Mouse (Mus musculus) E14TG2a.4 (cell line): ENCODE data around the gene Tob2.

Source experiments
- H3K27me3 ChIP-seq: 2 replicates; pipeline ENCODE4 v1.6.1; 2014; ENCODE audit warnings: low read length, control low read depth; ENCODE audit not compliant: insufficient read depth
- H3K36me3 ChIP-seq: 2 replicates; pipeline ENCODE4 v1.6.1; 2014; ENCODE audit warnings: low read length, control low read depth; ENCODE audit not compliant: insufficient read depth
- H3K4me1 ChIP-seq: replicated peaks from 2 replicates; pipeline ENCODE4 v1.6.1; 2014; ENCODE audit warnings: low read depth, low read length, control low read depth
- H3K4me3 ChIP-seq: replicated peaks from 2 replicates; pipeline ENCODE4 v1.5.1; 2014; ENCODE audit warnings: mild to moderate bottlenecking, low read length
- H3K9me3 ChIP-seq: 2 replicates; pipeline ENCODE4 v1.6.1; 2014; ENCODE audit warnings: low read length, control low read depth
- CTCF ChIP-seq: conservative IDR thresholded peaks from 2 replicates; pipeline ENCODE4 v1.5.1; 2014; ENCODE audit warnings: low read length
- NANOG ChIP-seq: IDR thresholded peaks from 2 replicates; pipeline ENCODE4 v1.6.1; 2014; ENCODE audit warnings: borderline replicate concordance, low read length, mixed read lengths
- POU5F1 ChIP-seq: IDR thresholded peaks from 2 replicates; pipeline ENCODE4 v1.6.1; 2014; ENCODE audit warnings: low read length, borderline replicate concordance

Tob2 gene

DNA sequence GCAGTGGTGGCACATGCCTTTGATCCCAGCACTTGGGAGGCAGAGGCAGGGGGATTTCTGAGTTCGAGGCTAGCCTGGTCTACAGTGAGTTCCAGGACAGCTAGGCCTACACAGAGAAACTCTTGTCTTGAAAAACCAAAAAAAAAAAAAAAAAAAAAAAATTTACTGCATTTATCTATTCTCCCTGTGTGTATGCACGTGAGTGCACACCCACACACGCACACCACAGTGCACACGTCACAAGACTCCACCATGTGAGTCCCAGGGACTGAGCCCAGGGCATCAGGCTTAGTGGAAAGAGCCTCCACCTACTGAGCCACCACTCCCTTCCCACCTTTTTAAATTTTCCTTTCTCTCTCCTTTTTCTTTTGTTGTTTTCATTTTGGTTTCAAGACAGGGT lies 28.1 kb downstream of the Tob2 start:
- no peaks in the 10 kb centered on the region for H3K9me3 ChIP-seq
- TF ChIP-seq CTCF (no peak), NANOG (no peak), POU5F1 (no peak)
- peaks cover 6% of the 10 kb centered on the region for H3K36me3 ChIP-seq
- H3K4me3 ChIP-seq: peak overlapping the region; percentile 73
- H3K27me3 ChIP-seq: peaks cover 20% of the 10 kb centered on the region
- peaks cover 16% of the 10 kb centered on the region; the same call in 1 of the 2 replicates for H3K4me1 ChIP-seq

DNA sequence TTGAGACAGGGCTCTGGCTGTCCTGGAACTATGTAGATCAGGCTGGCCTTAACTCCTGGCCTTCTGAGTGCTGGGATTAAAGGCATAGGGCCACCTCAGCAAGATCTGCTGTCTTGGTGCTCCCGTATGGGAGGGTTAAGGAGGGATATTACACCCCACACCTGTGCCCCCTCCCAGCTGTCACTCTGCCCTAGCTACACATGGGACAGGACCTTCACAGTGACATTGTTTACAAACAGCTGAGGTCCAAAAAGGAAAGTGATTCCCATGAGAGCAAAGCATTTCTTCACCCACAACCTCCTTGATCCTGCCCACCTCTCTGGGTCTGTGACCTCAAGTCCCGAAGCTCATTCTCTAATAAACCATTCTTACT lies 29.4 kb downstream of the Tob2 start:
- Histone ChIP-seq H3K36me3 (peaks cover 17% of the 10 kb centered on the region), H3K9me3 (no peaks in the 10 kb centered on the region), H3K4me3 (no peak overlapping the region), H3K27me3 (peaks cover 8% of the 10 kb centered on the region; the same call in 1 of the 2 replicates), H3K4me1 (peaks cover 12% of the 10 kb centered on the region; the same call in 1 of the 2 replicates)
- no peak for TF ChIP-seq POU5F1
- TF ChIP-seq NANOG: no peak
- no peak for TF ChIP-seq CTCF

GRCm38 (mm10) chr15:81828426-81829207 lies 30.0 kb downstream of the Tob2 start:
- H3K36me3 ChIP-seq: peaks cover 23% of the 10 kb centered on the region
- no peak overlapping the region for H3K4me3 ChIP-seq
- TF ChIP-seq CTCF: no peak
- no peak for TF ChIP-seq POU5F1
- TF ChIP-seq NANOG: no peak
- H3K4me1 ChIP-seq: peaks cover 18% of the 10 kb centered on the region
- H3K27me3 ChIP-seq: 0 out of 2 replicates have a peak, but pooled peaks cover 2% of the 10 kb centered on the region
- H3K9me3 ChIP-seq: no peaks in the 10 kb centered on the region

DNA sequence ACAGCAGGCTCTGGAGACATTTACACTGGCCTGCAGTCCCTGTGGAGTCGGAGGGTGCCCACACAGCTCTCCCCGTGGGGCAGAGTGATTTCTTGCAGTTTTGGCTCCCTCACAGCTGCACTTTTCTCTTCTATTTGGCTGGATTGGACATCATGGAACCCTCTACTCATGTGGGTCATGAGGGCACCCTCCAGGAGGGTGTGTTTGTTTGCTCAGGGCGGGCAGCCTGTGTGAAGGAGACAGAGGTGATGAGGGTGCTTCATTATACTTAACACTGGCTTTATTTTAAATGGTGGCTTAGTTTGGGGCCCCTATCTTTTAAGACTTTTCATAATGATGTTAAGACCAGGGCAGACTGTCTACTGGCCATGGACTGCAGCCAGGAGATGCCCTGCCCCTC lies 33.8 kb downstream of the Tob2 start:
- no peak for TF ChIP-seq POU5F1
- TF ChIP-seq NANOG: no peak
- no peak for TF ChIP-seq CTCF
- H3K4me1 ChIP-seq: peaks cover 9% of the 10 kb centered on the region; the same call in 1 of the 2 replicates
- 0 out of 2 replicates have a peak, but pooled peaks cover 2% of the 10 kb centered on the region for H3K27me3 ChIP-seq
- H3K36me3 ChIP-seq: peaks cover 53% of the 10 kb centered on the region
- H3K9me3 ChIP-seq: no peaks in the 10 kb centered on the region
- H3K4me3 ChIP-seq: no peak overlapping the region

- no peaks in the 10 kb centered on the region for H3K27me3 ChIP-seq
- H3K36me3 ChIP-seq: peaks cover 66% of the 10 kb centered on the region
- TF ChIP-seq POU5F1 (no peak), NANOG (no peak), CTCF (no peak)
- peaks cover 9% of the 10 kb centered on the region; the same call in 1 of the 2 replicates for H3K4me1 ChIP-seq
- H3K4me3 ChIP-seq: no peak overlapping the region
- H3K9me3 ChIP-seq: no peaks in the 10 kb centered on the region
These were observed 36.0 kb downstream of the Tob2 start for GRCm38 (mm10) chr15:81822631-81823030.

DNA sequence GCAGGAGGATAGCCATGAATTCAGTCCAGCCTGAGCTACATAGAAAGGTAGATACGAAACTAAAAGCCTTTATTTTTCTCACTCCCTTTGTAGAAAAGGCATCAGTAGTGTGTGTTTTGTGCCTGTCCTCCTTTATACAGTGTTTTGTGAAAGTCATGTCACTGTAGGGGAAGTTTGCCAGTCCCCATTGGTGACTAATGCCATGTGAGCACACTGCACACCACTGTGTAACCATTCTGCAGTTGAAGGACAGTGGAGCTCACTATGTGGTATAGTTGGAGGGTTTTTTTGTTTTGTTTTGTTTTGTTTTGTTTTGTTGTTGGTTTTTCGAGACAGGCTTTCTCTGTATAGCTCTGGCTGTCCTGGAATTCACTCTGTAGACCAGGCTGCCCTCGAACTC lies 40.2 kb downstream of the Tob2 start:
- H3K27me3 ChIP-seq: no peaks in the 10 kb centered on the region
- H3K36me3 ChIP-seq: peaks cover 74% of the 10 kb centered on the region
- TF ChIP-seq CTCF: no peak
- TF ChIP-seq POU5F1: no peak
- TF ChIP-seq NANOG: no peak
- H3K9me3 ChIP-seq: no peaks in the 10 kb centered on the region
- peaks cover 9% of the 10 kb centered on the region for H3K4me1 ChIP-seq
- H3K4me3 ChIP-seq: no peak overlapping the region

DNA sequence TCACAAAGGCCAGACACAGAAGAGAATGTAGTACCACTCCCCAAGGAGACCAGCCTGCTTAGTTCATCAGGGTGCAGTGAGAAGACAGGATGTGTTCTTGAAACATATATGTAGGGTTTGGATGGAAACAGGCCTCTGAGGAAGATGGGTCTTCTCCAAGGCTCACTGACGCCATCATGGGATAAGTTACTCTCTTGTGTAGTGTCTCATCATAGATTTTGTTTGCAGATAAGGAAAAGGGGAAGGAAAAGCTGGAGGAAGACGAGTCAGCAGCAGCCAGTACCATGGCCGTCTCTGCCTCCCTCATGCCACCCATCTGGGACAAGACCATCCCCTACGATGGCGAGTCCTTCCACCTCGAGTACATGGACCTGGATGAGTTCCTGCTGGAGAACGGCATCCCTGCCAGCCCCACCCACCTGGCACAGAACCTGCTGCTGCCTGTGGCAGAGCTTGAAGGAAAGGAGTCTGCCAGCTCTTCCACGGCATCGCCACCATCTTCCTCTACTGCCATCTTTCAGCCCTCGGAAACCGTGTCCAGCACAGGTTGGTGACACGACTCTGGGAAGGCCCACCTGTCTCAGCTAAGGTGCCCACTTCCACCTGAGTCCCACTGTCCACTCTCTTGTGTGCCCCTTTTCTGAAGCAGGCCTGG lies 43.8 kb downstream of the Tob2 start:
- Histone ChIP-seq H3K36me3 (peaks cover 47% of the 10 kb centered on the region), H3K4me3 (no peak overlapping the region), H3K27me3 (no peaks in the 10 kb centered on the region), H3K4me1 (peaks cover 33% of the 10 kb centered on the region), H3K9me3 (no peaks in the 10 kb centered on the region)
- TF ChIP-seq NANOG (no peak), CTCF (no peak), POU5F1 (no peak)

DNA sequence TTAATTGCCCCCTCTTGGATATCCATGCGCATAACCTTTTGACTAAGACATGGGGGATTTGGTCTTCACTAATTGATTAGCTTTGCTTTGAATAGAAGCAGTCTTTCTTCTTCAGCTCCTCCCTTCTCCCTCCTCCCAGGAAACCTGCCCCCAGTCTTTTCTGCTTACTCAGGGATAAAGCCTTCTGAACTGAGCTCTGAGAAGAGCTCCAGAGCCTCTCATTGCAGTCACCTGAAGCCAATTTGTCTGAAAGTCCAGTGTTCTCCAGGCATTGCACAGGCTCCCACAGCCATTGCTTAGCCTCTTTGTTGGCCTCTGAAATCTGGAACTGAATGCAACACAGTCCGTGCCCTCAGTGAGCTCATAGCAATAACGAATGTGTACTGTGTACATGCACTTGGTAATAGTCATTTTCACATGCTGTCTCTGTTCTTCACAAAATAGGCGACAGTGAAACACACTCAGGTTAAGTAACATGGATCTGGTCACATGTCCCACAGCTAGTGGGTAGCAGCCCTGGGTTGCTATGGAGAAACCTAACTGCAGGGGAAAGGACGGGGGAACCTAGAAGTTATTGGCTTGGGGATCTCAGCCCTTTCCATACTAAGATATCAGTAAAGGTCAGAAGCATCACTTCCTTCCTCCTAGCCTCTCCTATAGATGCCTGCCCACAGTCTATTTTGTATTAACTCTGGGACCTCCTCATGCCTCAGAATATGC lies 44.5 kb downstream of the Tob2 start:
- Histone ChIP-seq H3K27me3 (peaks cover under 1% of the 10 kb centered on the region), H3K9me3 (no peaks in the 10 kb centered on the region), H3K36me3 (peaks cover 40% of the 10 kb centered on the region), H3K4me1 (peaks cover 37% of the 10 kb centered on the region), H3K4me3 (no peak overlapping the region)
- TF ChIP-seq NANOG (no peak), CTCF (no peak), POU5F1 (no peak)
